8 mouse cellular contexts compared by ENCODE assay signal in the genomic region with DNA sequence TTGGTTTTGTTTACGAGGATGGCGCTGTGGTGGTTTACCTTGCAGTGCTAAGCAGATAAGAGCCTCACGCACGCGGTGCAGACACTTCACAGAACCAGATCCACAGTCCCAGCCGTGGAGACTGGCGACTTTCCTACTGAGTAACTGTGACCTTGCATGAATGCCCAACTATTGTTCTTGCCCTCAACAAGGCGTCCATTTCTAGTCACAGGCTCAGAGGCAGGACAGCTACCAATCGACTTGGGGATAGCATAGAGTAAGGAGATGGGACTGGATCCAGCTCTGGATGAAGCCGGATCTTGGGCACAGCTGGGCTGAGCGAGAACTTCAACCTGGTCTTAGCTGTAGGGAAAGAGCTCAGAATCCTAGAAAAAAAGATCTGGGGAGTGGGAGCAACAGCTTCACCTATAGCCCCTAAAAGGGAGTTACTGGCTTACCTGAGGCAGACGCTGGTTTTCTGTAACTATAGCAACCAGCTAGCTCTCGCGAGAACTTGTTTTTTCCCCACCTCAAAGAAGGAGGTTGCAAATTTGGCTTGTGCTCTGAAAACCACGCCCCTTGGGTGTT. TPM values are rescaled to one million over a fixed set of nuclear protein-coding genes. Genes with fewer than 3 reads are reported as not detected.
DNase-seq lines count a peak whose midpoint lies in the region; ATAC-seq and TF ChIP-seq lines count a peak whose summit lies in the region.

A gene (minus strand): TSS at position 462 of the 567 bp plus-strand sequence.

- H3K27ac ChIP-seq in embryonic facial prominence, embryonic 15.5 days (replicated peaks) = 0 out of 2 replicates have a peak within 1 kb of the TSS, but pooled peaks have one; percentile 13
- 0 out of 2 replicates have a peak within 1 kb of the TSS, but pooled peaks have one; percentile 9 for H3K27ac ChIP-seq in heart, embryonic 13.5 days (replicated peaks)
- no peak within 1 kb of the TSS for H3K27ac ChIP-seq in kidney, postnatal 0 days
- H3K27ac ChIP-seq in liver, embryonic 13.5 days = peak within 1 kb of the TSS; percentile 47; the same call in 1 of the 2 replicates
- no peak within 1 kb of the TSS for H3K27ac ChIP-seq in neural tube, embryonic 11.5 days (ENCODE audit: low read depth, low read length)

- H3K4me2 ChIP-seq in embryonic facial prominence, embryonic 15.5 days (replicated peaks) = peak within 1 kb of the TSS; percentile 62
- H3K4me2 ChIP-seq in heart, embryonic 13.5 days = peak within 1 kb of the TSS; percentile 80
- peak within 1 kb of the TSS; percentile 64 for H3K4me2 ChIP-seq in kidney, postnatal 0 days (ENCODE audit: low read length)
- H3K4me2 ChIP-seq in liver, embryonic 13.5 days = peak within 1 kb of the TSS; percentile 87
- H3K4me2 ChIP-seq in neural tube, embryonic 11.5 days (ENCODE audit: low read depth) = peak within 1 kb of the TSS; percentile 40

- H3K4me1 ChIP-seq in embryonic facial prominence, embryonic 15.5 days = no peaks in the 10 kb centered on the region
- H3K4me1 ChIP-seq in heart, embryonic 13.5 days = peaks cover 9% of the 10 kb centered on the region; the same call in 1 of the 2 replicates
- no peaks in the 10 kb centered on the region for H3K4me1 ChIP-seq in kidney, postnatal 0 days (replicated peaks; ENCODE audit: insufficient read depth, low read length)
- peaks cover 17% of the 10 kb centered on the region for H3K4me1 ChIP-seq in liver, embryonic 13.5 days (replicated peaks)
- H3K4me1 ChIP-seq in neural tube, embryonic 11.5 days (ENCODE audit: control insufficient read depth, insufficient read depth, low read length) = 0 out of 2 replicates have a peak, but pooled peaks cover 2% of the 10 kb centered on the region

- peak within 1 kb of the TSS; percentile 46 for H3K4me3 ChIP-seq in embryonic facial prominence, embryonic 15.5 days (replicated peaks)
- H3K4me3 ChIP-seq in heart, embryonic 13.5 days = peak within 1 kb of the TSS; percentile 48
- peak within 1 kb of the TSS; percentile 34 for H3K4me3 ChIP-seq in kidney, postnatal 0 days (replicated peaks; ENCODE audit: low read depth, low read length)
- H3K4me3 ChIP-seq in liver, embryonic 13.5 days (replicated peaks) = peak within 1 kb of the TSS; percentile 54
- peak within 1 kb of the TSS; percentile 26 for H3K4me3 ChIP-seq in neural tube, embryonic 11.5 days (ENCODE audit: low read depth, low read length)

- no peak for TF ChIP-seq CTCF in kidney, postnatal 0 days (IDR thresholded peaks at IDR 0.05; ENCODE audit: low read depth)

- peak; percentile 60 for DNase-seq in layer of hippocampus, adult 11-12 months (ENCODE audit: low spot score)
- DNase-seq in layer of hippocampus, adult 9-10 months (ENCODE audit: low spot score) = no peak
- DNase-seq in kidney, postnatal 0 days (ENCODE audit: low spot score) = peak; percentile 85
- peak; percentile 71 for DNase-seq in liver, embryonic 13.5 days
- DNase-seq in neural tube, embryonic 11.5 days (ENCODE audit: low spot score) = peak; percentile 60
- DNase-seq in telencephalon, adult 2 months (ENCODE audit: low read depth, low spot score) = peak; percentile 60

- no peaks in the 10 kb centered on the region for H3K27me3 ChIP-seq in embryonic facial prominence, embryonic 15.5 days
- H3K27me3 ChIP-seq in heart, embryonic 13.5 days (replicated peaks) = no peaks in the 10 kb centered on the region
- no peaks in the 10 kb centered on the region for H3K27me3 ChIP-seq in kidney, postnatal 0 days (ENCODE audit: insufficient read depth, low read length)
- no peaks in the 10 kb centered on the region for H3K27me3 ChIP-seq in liver, embryonic 13.5 days
- no peaks in the 10 kb centered on the region for H3K27me3 ChIP-seq in neural tube, embryonic 11.5 days (ENCODE audit: control insufficient read depth, insufficient read depth, low read length)

- H3K9me3 ChIP-seq in embryonic facial prominence, embryonic 15.5 days (replicated peaks) = no peaks in the 10 kb centered on the region
- no peaks in the 10 kb centered on the region for H3K9me3 ChIP-seq in heart, embryonic 13.5 days
- no peaks in the 10 kb centered on the region for H3K9me3 ChIP-seq in kidney, postnatal 0 days (replicated peaks; ENCODE audit: low read length)
- no peaks in the 10 kb centered on the region for H3K9me3 ChIP-seq in liver, embryonic 13.5 days (replicated peaks)
- no peaks in the 10 kb centered on the region for H3K9me3 ChIP-seq in neural tube, embryonic 11.5 days (ENCODE audit: control insufficient read depth, low read length)

- peak; percentile 70 for ATAC-seq in embryonic facial prominence, embryonic 15.5 days (ENCODE audit: insufficient number of reproducible peaks, low FRiP score, low TSS enrichment, low read depth)
- peak; percentile 61 for ATAC-seq in heart, embryonic 13.5 days (ENCODE audit: extremely low read depth, insufficient number of reproducible peaks, low FRiP score, low TSS enrichment)
- peak; percentile 80 for ATAC-seq in kidney, postnatal 0 days (replicated peaks; ENCODE audit: low FRiP score, low read depth)
- peak; percentile 77 for ATAC-seq in liver, embryonic 13.5 days (ENCODE audit: low read depth)
- no peak for ATAC-seq in neural tube, embryonic 11.5 days (ENCODE audit: insufficient read depth, low FRiP score, low TSS enrichment)

- H3K9ac ChIP-seq in embryonic facial prominence, embryonic 15.5 days = no peak within 1 kb of the TSS
- H3K9ac ChIP-seq in heart, embryonic 13.5 days = peak within 1 kb of the TSS; percentile 74
- H3K9ac ChIP-seq in kidney, postnatal 0 days (ENCODE audit: low read depth, low read length) = peak within 1 kb of the TSS; percentile 50
- peak within 1 kb of the TSS; percentile 62 for H3K9ac ChIP-seq in liver, embryonic 13.5 days
- peak within 1 kb of the TSS; percentile 16; the same call in 1 of the 2 replicates for H3K9ac ChIP-seq in neural tube, embryonic 11.5 days (ENCODE audit: low read length)

- WGBS in embryonic facial prominence, embryonic 15.5 days = 1% methylated on average over 15 of the region's 15 CpGs
- under 1% methylated on average over 15 of the region's 15 CpGs for WGBS in heart, embryonic 13.5 days
- 1% methylated on average over 15 of the region's 15 CpGs for WGBS in kidney, postnatal 0 days
- 5% methylated on average over 15 of the region's 15 CpGs for WGBS in liver, embryonic 13.5 days (ENCODE audit: insufficient replicate concordance)
- WGBS in neural tube, embryonic 11.5 days = 3% methylated on average over 15 of the region's 15 CpGs

- peaks cover 15% of the 10 kb centered on the region for H3K36me3 ChIP-seq in embryonic facial prominence, embryonic 15.5 days
- peaks cover 22% of the 10 kb centered on the region for H3K36me3 ChIP-seq in heart, embryonic 13.5 days
- H3K36me3 ChIP-seq in kidney, postnatal 0 days (ENCODE audit: insufficient read depth, low read length) = 0 out of 2 replicates have a peak, but pooled peaks cover 3% of the 10 kb centered on the region
- peaks cover 17% of the 10 kb centered on the region for H3K36me3 ChIP-seq in liver, embryonic 13.5 days
- no peaks in the 10 kb centered on the region for H3K36me3 ChIP-seq in neural tube, embryonic 11.5 days (ENCODE audit: control insufficient read depth, insufficient read depth, low read length)

RNA-seq across cellular contexts. Expression of the gene that starts here (rescaled TPM):
- 4.2 and 7.3 TPM in 2 replicates for polyA plus RNA-seq in embryonic facial prominence, embryonic 15.5 days (2015; fragmentation: Nextera tagmentation; extraction: Ambion mirVana)
- polyA plus RNA-seq in heart, embryonic 13.5 days (2015; fragmentation: Nextera tagmentation; extraction: Ambion mirVana) = 0.09 TPM in 1 of 2 replicates, not detected in the other
- polyA plus RNA-seq in kidney, postnatal 0 days (2015; fragmentation: Nextera tagmentation; extraction: Ambion mirVana) = 1.3 and 1.7 TPM in 2 replicates
- polyA plus RNA-seq in liver, embryonic 13.5 days (2015; fragmentation: Nextera tagmentation; extraction: Ambion mirVana) = not detected in 2 replicates
- polyA plus RNA-seq in neural tube, embryonic 11.5 days (2014; fragmentation: Nextera tagmentation; extraction: Ambion mirVana) = 0.24 and 0.53 TPM in 2 replicates

Comparison
In these comparisons a context has a peak if more than half of its experiments do, and no peak if none do; other contexts are left out.
1. Peak in ATAC-seq, H3K4me3 ChIP-seq, H3K27ac ChIP-seq, H3K9ac ChIP-seq and H3K4me2 ChIP-seq in heart, embryonic 13.5 days; RNA of the gene not detected or under 1 TPM.
2. Peak in DNase-seq, ATAC-seq, H3K4me3 ChIP-seq, H3K27ac ChIP-seq, H3K9ac ChIP-seq and H3K4me2 ChIP-seq in liver, embryonic 13.5 days; RNA of the gene not detected or under 1 TPM.
3. Peak in DNase-seq, H3K4me3 ChIP-seq, H3K9ac ChIP-seq and H3K4me2 ChIP-seq in neural tube, embryonic 11.5 days; RNA of the gene not detected or under 1 TPM.